Mouse (Mus musculus) brown adipose tissue, adult 24 weeks (tissue): ENCODE measurements around the gene Ipcef1. TPM values are rescaled to one million over a fixed set of nuclear protein-coding genes. Genes with fewer than 3 reads are reported as not detected.

Experiments
- polyA plus RNA-seq: library from polyadenylated mRNA; stranded (reverse); fragments of >200 nt; gene quantifications from 2 replicates; pipeline ENCODE4 v1.2.4, GENCODE M21; 2012; ENCODE audit not compliant: missing spikeins, insufficient read depth, insufficient read length

Ipcef1 gene
- polyA plus RNA-seq, 1 experiment = not detected

Other genes starting within 250 kb of the Ipcef1 start
- 2.0 and 2.5 TPM in 2 replicates for gene Cnksr3, start 159.8 kb upstream of the Ipcef1 start, polyA plus RNA-seq